Mouse (Mus musculus) G1E (cell line): ENCODE data around the gene Elavl4.

Source experiments
- CTCF ChIP-seq: IDR thresholded peaks from 2 replicates; pipeline ENCODE4 v1.5.1; 2012; ENCODE audit warnings: low read depth, low read length, inconsistent platforms, mixed read lengths
- GATA1 ChIP-seq: IDR thresholded peaks from 2 replicates; pipeline ENCODE4 v1.6.1; 2012; ENCODE audit warnings: borderline replicate concordance, low read length, inconsistent platforms, mixed read lengths
- TAL1 ChIP-seq: conservative IDR thresholded peaks from 2 replicates; pipeline ENCODE4 v1.6.1; 2012; ENCODE audit warnings: low read depth, low read length, inconsistent platforms, mixed read lengths

DNA sequence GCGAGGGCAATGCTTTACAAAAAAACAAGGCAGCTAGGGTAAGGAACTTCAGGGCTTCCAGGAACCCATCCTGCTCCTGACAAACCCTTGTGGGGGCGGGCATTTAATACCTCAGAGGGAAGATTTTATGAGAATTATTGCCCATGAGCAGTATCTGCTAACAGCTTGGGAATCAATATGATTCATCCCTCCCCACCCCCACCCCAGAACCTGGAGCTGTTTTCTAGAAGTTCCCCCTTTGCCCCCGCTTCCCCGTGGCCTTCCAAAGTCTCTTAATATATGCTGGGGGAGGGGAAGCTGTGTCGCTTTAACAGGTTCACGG, 892 bp downstream of the Elavl4 start:
- no peak for TF ChIP-seq CTCF
- TF ChIP-seq GATA1, result no peak
- no peak for TF ChIP-seq TAL1
